ENCODE assay signal across 9 mouse cellular contexts in the genomic region with DNA sequence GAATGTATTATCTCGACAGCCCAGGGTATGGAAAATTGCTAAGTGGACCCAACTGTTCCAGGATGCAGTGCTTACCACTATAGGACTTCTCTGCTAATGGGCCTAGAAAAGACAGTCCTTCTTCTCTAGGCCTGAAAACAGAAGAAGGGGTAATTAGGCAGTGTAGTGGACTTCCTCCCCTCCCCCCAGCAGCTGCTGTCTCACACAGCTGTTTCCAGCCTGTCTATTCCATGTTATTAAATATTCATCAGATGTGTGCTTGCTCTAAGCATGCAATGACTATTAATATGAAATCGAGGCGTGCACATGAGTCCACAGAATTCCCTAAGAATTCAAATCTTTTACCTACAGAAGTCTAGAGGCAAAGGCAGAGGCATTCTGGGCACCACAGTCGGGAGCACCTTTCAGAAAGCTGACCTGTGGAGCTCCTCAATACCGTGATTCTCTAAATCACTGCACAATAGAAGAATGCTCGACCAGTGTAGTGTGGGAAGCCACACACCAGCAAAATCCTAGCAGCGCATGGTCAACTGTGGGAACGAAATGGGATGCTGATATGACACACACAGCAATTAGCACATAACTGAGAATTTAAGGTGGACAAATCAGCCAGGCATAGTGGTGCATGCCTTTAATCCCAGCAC. TPM values are rescaled to one million over a fixed set of nuclear protein-coding genes. Genes with fewer than 3 reads are reported as not detected.
DNase-seq lines count a peak whose midpoint lies in the region; ATAC-seq and TF ChIP-seq lines count a peak whose summit lies in the region.
"Had no signal": no experiment of that assay in that cellular context is flagged by ENCODE, and none has a peak within 500 bp of the region (broad histone marks: within the 10 kb centered on the region; RNA-seq: fewer than 3 reads in every experiment).

No protein-coding gene starts in this region.

- H3K36me3 ChIP-seq in intestine, postnatal 0 days (ENCODE audit: control insufficient read depth, insufficient read depth), result peaks cover 67% of the 10 kb centered on the region
- peaks cover 30% of the 10 kb centered on the region for H3K36me3 ChIP-seq in intestine, embryonic 15.5 days
- H3K36me3 ChIP-seq in testis, adult 2 months (ENCODE audit: control insufficient read depth, insufficient read depth, low read length), result peaks cover 3% of the 10 kb centered on the region
- peaks cover 71% of the 10 kb centered on the region for H3K36me3 ChIP-seq in hindbrain, embryonic 15.5 days

- H3K4me1 ChIP-seq in intestine, postnatal 0 days (replicated peaks; ENCODE audit: control insufficient read depth, insufficient read depth, low read length), result no peaks in the 10 kb centered on the region
- no peaks in the 10 kb centered on the region for H3K4me1 ChIP-seq in intestine, embryonic 15.5 days (replicated peaks)
- H3K4me1 ChIP-seq in testis, adult 2 months (ENCODE audit: control insufficient read depth, insufficient read depth, low read length), result 0 out of 2 replicates have a peak, but pooled peaks cover 2% of the 10 kb centered on the region
- H3K4me1 ChIP-seq in hindbrain, embryonic 15.5 days (replicated peaks), result peaks cover 14% of the 10 kb centered on the region

- no peak for TF ChIP-seq POLR2A in testis, adult 2 months (IDR thresholded peaks at IDR 0.05; ENCODE audit: control insufficient read depth, low read depth, low read length)

- ATAC-seq in intestine, postnatal 0 days, result no peak
- ATAC-seq in intestine, embryonic 15.5 days, result no peak
- peak; percentile 74; the same call in 1 of the 2 replicates for ATAC-seq in hindbrain, embryonic 15.5 days (ENCODE audit: low FRiP score, low read depth)
- ATAC-seq in CD4-positive, CD25-positive, alpha-beta regulatory T cell, adult 4 months, result no peak

- no peak overlapping the region for H3K9ac ChIP-seq in intestine, postnatal 0 days (ENCODE audit: low read depth, low read length)
- no peak overlapping the region for H3K9ac ChIP-seq in intestine, embryonic 15.5 days
- H3K9ac ChIP-seq in hindbrain, embryonic 15.5 days, result no peak overlapping the region

- H3K4me3 ChIP-seq in intestine, postnatal 0 days (ENCODE audit: low read depth, low read length), result no peak overlapping the region
- H3K4me3 ChIP-seq in intestine, embryonic 15.5 days (replicated peaks), result no peak overlapping the region
- peak overlapping the region; percentile 41 for H3K4me3 ChIP-seq in testis, adult 2 months (ENCODE audit: control insufficient read depth, low read depth, low read length)
- no peak overlapping the region for H3K4me3 ChIP-seq in hindbrain, embryonic 15.5 days

- no peaks in the 10 kb centered on the region for H3K27me3 ChIP-seq in intestine, postnatal 0 days (replicated peaks; ENCODE audit: control insufficient read depth, insufficient read depth, low read length)
- no peaks in the 10 kb centered on the region for H3K27me3 ChIP-seq in intestine, embryonic 15.5 days (replicated peaks)
- H3K27me3 ChIP-seq in testis, adult 2 months (ENCODE audit: control insufficient read depth, insufficient read depth, low read length), result no peaks in the 10 kb centered on the region
- H3K27me3 ChIP-seq in hindbrain, embryonic 15.5 days, result no peaks in the 10 kb centered on the region

- no peak overlapping the region for H3K4me2 ChIP-seq in intestine, postnatal 0 days (replicated peaks; ENCODE audit: low read depth)
- no peak overlapping the region for H3K4me2 ChIP-seq in intestine, embryonic 15.5 days (replicated peaks)
- H3K4me2 ChIP-seq in hindbrain, embryonic 15.5 days, result no peak overlapping the region

- H3K9me3 ChIP-seq in intestine, postnatal 0 days (ENCODE audit: control insufficient read depth), result no peaks in the 10 kb centered on the region
- H3K9me3 ChIP-seq in intestine, embryonic 15.5 days, result no peaks in the 10 kb centered on the region
- H3K9me3 ChIP-seq in hindbrain, embryonic 15.5 days, result no peaks in the 10 kb centered on the region

- TF ChIP-seq CTCF in intestine, postnatal 0 days (IDR thresholded peaks at IDR 0.05; ENCODE audit: low read depth), result no peak
- no peak for TF ChIP-seq CTCF in testis, adult 2 months (IDR thresholded peaks at IDR 0.05; ENCODE audit: control insufficient read depth, insufficient read depth, insufficient replicate concordance, low read depth, low read length)

- no peak for DNase-seq in testis, postnatal 14 days (ENCODE audit: low spot score)
- DNase-seq in retina, postnatal 1 day, result peak; percentile 70
- DNase-seq in spleen, adult 18-20 months, result no peak
- DNase-seq: cerebellum, adult 8-10 months had no signal

- 82% methylated on average over 8 of the region's 8 CpGs for WGBS in intestine, postnatal 0 days
- WGBS in intestine, embryonic 15.5 days, result 79% methylated on average over 8 of the region's 8 CpGs
- WGBS in hindbrain, embryonic 15.5 days, result 44% methylated on average over 8 of the region's 8 CpGs

- H3K27ac ChIP-seq in intestine, postnatal 0 days (ENCODE audit: low read depth, low read length), result peak overlapping the region; percentile 35
- H3K27ac ChIP-seq in intestine, embryonic 15.5 days, result no peak overlapping the region
- no peak overlapping the region for H3K27ac ChIP-seq in testis, adult 2 months (ENCODE audit: control insufficient read depth, insufficient read depth, low read depth, low read length)
- H3K27ac ChIP-seq in hindbrain, embryonic 15.5 days (replicated peaks), result peak overlapping the region; percentile 67

RNA-seq across cellular contexts. Expression of a gene that starts 13.0 kb away (rescaled TPM):
- polyA plus RNA-seq in intestine, postnatal 0 days (2015; fragmentation: Nextera tagmentation; extraction: Ambion mirVana), result 4.0 and 4.6 TPM in 2 replicates
- polyA plus RNA-seq in intestine, embryonic 15.5 days (2015; fragmentation: Nextera tagmentation; extraction: Ambion mirVana), result 9.3 and 9.4 TPM in 2 replicates
- polyA plus RNA-seq in testis, adult 2 months (2012; rRNA removed), result 273 and 283 TPM in 2 replicates
- 14.8 TPM in 2 replicates for polyA plus RNA-seq in hindbrain, embryonic 15.5 days (2015; fragmentation: Nextera tagmentation; extraction: Ambion mirVana)
- polyA plus RNA-seq in CD4-positive, CD25-positive, alpha-beta regulatory T cell, adult 4 months (2017; shearing (Covaris generic)), result 10 to 100 TPM in 1 of 2 experiments, 1 to 10 TPM in 1; 8.1 to 16.8 TPM

RNA-seq across cellular contexts. Expression of a gene that starts 32.5 kb away (rescaled TPM):
- 33.9 and 40.0 TPM in 2 replicates for polyA plus RNA-seq in intestine, postnatal 0 days (2015; fragmentation: Nextera tagmentation; extraction: Ambion mirVana)
- polyA plus RNA-seq in intestine, embryonic 15.5 days (2015; fragmentation: Nextera tagmentation; extraction: Ambion mirVana), result 83.6 and 95.9 TPM in 2 replicates
- 17.1 and 19.2 TPM in 2 replicates for polyA plus RNA-seq in testis, adult 2 months (2012; rRNA removed)
- polyA plus RNA-seq in hindbrain, embryonic 15.5 days (2015; fragmentation: Nextera tagmentation; extraction: Ambion mirVana), result 121 and 122 TPM in 2 replicates
- 10 to 100 TPM; 24.8 to 39.1 TPM for polyA plus RNA-seq in CD4-positive, CD25-positive, alpha-beta regulatory T cell, adult 4 months (2017; shearing (Covaris generic))

RNA-seq across cellular contexts. Expression of a gene that starts 37.0 kb away (rescaled TPM):
- 8.3 and 9.8 TPM in 2 replicates for polyA plus RNA-seq in intestine, postnatal 0 days (2015; fragmentation: Nextera tagmentation; extraction: Ambion mirVana)
- 14.1 and 14.2 TPM in 2 replicates for polyA plus RNA-seq in intestine, embryonic 15.5 days (2015; fragmentation: Nextera tagmentation; extraction: Ambion mirVana)
- polyA plus RNA-seq in testis, adult 2 months (2012; rRNA removed), result 140 and 143 TPM in 2 replicates
- 17.4 and 19.1 TPM in 2 replicates for polyA plus RNA-seq in hindbrain, embryonic 15.5 days (2015; fragmentation: Nextera tagmentation; extraction: Ambion mirVana)
- 10 to 100 TPM; 11.8 to 12.0 TPM for polyA plus RNA-seq in CD4-positive, CD25-positive, alpha-beta regulatory T cell, adult 4 months (2017; shearing (Covaris generic))

Comparison
In these comparisons a context has a peak if more than half of its experiments do, and no peak if none do; other contexts are left out.
1. H3K27ac ChIP-seq: peak in intestine, postnatal 0 days (single experiment) and hindbrain, embryonic 15.5 days (single experiment); none in intestine, embryonic 15.5 days (single experiment) and testis, adult 2 months (single experiment).
2. RNA of a gene that starts 13.0 kb away (polyA plus RNA-seq): 273 to 283 TPM in testis, adult 2 months; 8.1 to 16.8 TPM in CD4-positive, CD25-positive, alpha-beta regulatory T cell, adult 4 months, 14.8 TPM in hindbrain, embryonic 15.5 days, 9.3 to 9.4 TPM in intestine, embryonic 15.5 days and 4.0 to 4.6 TPM in intestine, postnatal 0 days; every median in the first group is over 10 times any median in the second.